Mouse (Mus musculus) lung, postnatal 14 days (tissue): ENCODE results near the gene Gmeb2.

Experiments used
- DNase-seq: peaks from one replicate; pipeline ENCODE4 v3.0.0; 2021

Gmeb2 gene

GRCm38 (mm10) chr2:181273829-181274228, 14.0 kb downstream of the Gmeb2 start:
- DNase-seq, result no peak

GRCm38 (mm10) chr2:181272092-181272491, 15.7 kb downstream of the Gmeb2 start:
- DNase-seq, result no peak

GRCm38 (mm10) chr2:181266839-181267238, 21.0 kb downstream of the Gmeb2 start:
- DNase-seq, result no peak

- DNase-seq, result no peak
Measured at GRCm38 (mm10) chr2:181253248-181253647, 34.6 kb downstream of the Gmeb2 start.

- DNase-seq, result no peak
Measured at GRCm38 (mm10) chr2:181251841-181252240, 36.0 kb downstream of the Gmeb2 start.

- no peak for DNase-seq
Measured at GRCm38 (mm10) chr2:181249217-181249616, 38.6 kb downstream of the Gmeb2 start.

GRCm38 (mm10) chr2:181245031-181245430, 42.8 kb downstream of the Gmeb2 start:
- no peak for DNase-seq

- DNase-seq, result peak; percentile 49
Measured at GRCm38 (mm10) chr2:181243706-181244394, 44.0 kb downstream of the Gmeb2 start.

GRCm38 (mm10) chr2:181242314-181242665, 45.5 kb downstream of the Gmeb2 start:
- DNase-seq, result no peak

- DNase-seq, result peak; percentile 71
Measured at GRCm38 (mm10) chr2:181241602-181242313, 46.1 kb downstream of the Gmeb2 start, which contains the start of gene Helz2. Gene Helz2 (minus strand): TSS chr2:181242027.

- DNase-seq, result no peak
Measured at GRCm38 (mm10) chr2:181240806-181241440, 46.9 kb downstream of the Gmeb2 start.

GRCm38 (mm10) chr2:181239261-181239660, 48.6 kb downstream of the Gmeb2 start:
- no peak for DNase-seq

- DNase-seq, result no peak
Measured at GRCm38 (mm10) chr2:181238861-181239260, 49.0 kb downstream of the Gmeb2 start.

- DNase-seq, result no peak
Measured at GRCm38 (mm10) chr2:181238091-181238610, 49.7 kb downstream of the Gmeb2 start.

GRCm38 (mm10) chr2:181237251-181238014, 50.4 kb downstream of the Gmeb2 start:
- DNase-seq, result no peak

GRCm38 (mm10) chr2:181235681-181236566, 51.9 kb downstream of the Gmeb2 start:
- DNase-seq, result no peak

- DNase-seq, result no peak
Measured at GRCm38 (mm10) chr2:181234680-181235079, 53.2 kb downstream of the Gmeb2 start.

- no peak for DNase-seq
Measured at GRCm38 (mm10) chr2:181233443-181233842, 54.4 kb downstream of the Gmeb2 start.

- no peak for DNase-seq
Measured at GRCm38 (mm10) chr2:181231171-181231570, 56.7 kb downstream of the Gmeb2 start.

- peak; percentile 30 for DNase-seq
Measured at GRCm38 (mm10) chr2:181228335-181228734, 59.5 kb downstream of the Gmeb2 start.

GRCm38 (mm10) chr2:181227122-181227521, 60.7 kb downstream of the Gmeb2 start:
- DNase-seq, result no peak

- no peak for DNase-seq
Measured at GRCm38 (mm10) chr2:181224994-181225393, 62.8 kb downstream of the Gmeb2 start.
